Mouse (Mus musculus) stomach, embryonic 14.5 days (tissue): ENCODE measurements around the gene Gm37240. TPM values are rescaled to one million over a fixed set of nuclear protein-coding genes. Genes with fewer than 3 reads are reported as not detected.
"Not testable (repeated sequence)": the region's sequence is repeated elsewhere in the genome, so short reads cannot be mapped to it uniquely, and the experiment has no call there.

Experiments used
- ATAC-seq: fragments of 200-750 bp; cut with Nextera tagmentation; 2 replicates; pipeline ENCODE4 v1.8.0; 2017; ENCODE audit warnings: low read depth, moderate TSS enrichment; ENCODE audit not compliant: insufficient number of reproducible peaks, insufficient read depth, low FRiP score
- H3K27ac ChIP-seq: fragments of 300-500 bp; sonication (generic); 2 replicates; pipeline ENCODE4 v1.5.1; 2014; ENCODE audit warnings: mild to moderate bottlenecking, low read length, moderate library complexity, mixed read lengths
- H3K27me3 ChIP-seq: fragments of 300-500 bp; sonication (generic); 2 replicates; pipeline ENCODE4 v1.6.1; 2014; ENCODE audit warnings: low read length, control low read depth, mixed read lengths; ENCODE audit not compliant: control insufficient read depth, insufficient read depth
- H3K36me3 ChIP-seq: fragments of 300-500 bp; sonication (generic); 2 replicates; pipeline ENCODE4 v1.6.1; 2014; ENCODE audit warnings: mild to moderate bottlenecking, control low read depth, low read length, moderate library complexity, mixed read lengths; ENCODE audit not compliant: control insufficient read depth, insufficient read depth
- H3K4me1 ChIP-seq: fragments of 300-500 bp; sonication (generic); 2 replicates; pipeline ENCODE4 v1.6.1; 2014; ENCODE audit warnings: low read length, control low read depth, mixed read lengths; ENCODE audit not compliant: control insufficient read depth, insufficient read depth
- H3K4me2 ChIP-seq: fragments of 300-500 bp; sonication (generic); replicated peaks from 2 replicates; pipeline ENCODE4 v1.6.1; 2014; ENCODE audit warnings: low read depth, low read length, control low read depth
- H3K4me3 ChIP-seq: fragments of 300-500 bp; sonication (generic); 2 replicates; pipeline ENCODE4 v1.5.1; 2014; ENCODE audit warnings: low read depth, low read length, control low read depth
- H3K9ac ChIP-seq: fragments of 300-500 bp; sonication (generic); replicated peaks from 2 replicates; pipeline ENCODE4 v1.6.1; 2014; ENCODE audit warnings: low read depth, mild to moderate bottlenecking, control low read depth, low read length, moderate library complexity, mixed read lengths
- H3K9me3 ChIP-seq: fragments of 300-500 bp; sonication (generic); 2 replicates; pipeline ENCODE4 v1.6.1; 2016; ENCODE audit warnings: low read depth, low read length, control low read depth; ENCODE audit not compliant: control insufficient read depth
- WGBS: fragments of 180-500 bp; shearing (Covaris S2); extraction: QIAGEN DNeasy Blood & Tissue Kit; methylation state at CpG from one replicate; pipeline ENCODE4 v1.1.7; 2014; 5-methylcytosine and 5-hydroxymethylcytosine counted together
- polyA plus RNA-seq: library from polyadenylated mRNA; unstranded; fragments of >200 nt; fragmentation: Nextera tagmentation; extraction: Ambion mirVana; gene quantifications from 2 replicates; pipeline ENCODE4 v1.2.1, GENCODE M21; 2014

Gm37240 gene
- polyA plus RNA-seq, 1 experiment from 2014 or later, result 9.6 TPM

GRCm38 (mm10) chr3:85923343-85923742, 36.0 kb upstream of the Gm37240 start:
- H3K9ac ChIP-seq, result no peak overlapping the region
- H3K9me3 ChIP-seq, result no peaks in the 10 kb centered on the region
- no peak for ATAC-seq
- no peak overlapping the region for H3K4me2 ChIP-seq
- WGBS, result 76% methylated on average over 8 of the region's 8 CpGs
- no peak overlapping the region for H3K4me3 ChIP-seq
- no peaks in the 10 kb centered on the region for H3K36me3 ChIP-seq
- H3K4me1 ChIP-seq, result no peaks in the 10 kb centered on the region
- no peaks in the 10 kb centered on the region for H3K27me3 ChIP-seq
- H3K27ac ChIP-seq, result no peak overlapping the region

GRCm38 (mm10) chr3:85922331-85922730, 35.0 kb upstream of the Gm37240 start:
- no peak for ATAC-seq
- Histone ChIP-seq H3K27ac (no peak overlapping the region), H3K9ac (no peak overlapping the region), H3K27me3 (no peaks in the 10 kb centered on the region), H3K4me2 (no peak overlapping the region), H3K4me1 (no peaks in the 10 kb centered on the region), H3K4me3 (no peak overlapping the region), H3K9me3 (no peaks in the 10 kb centered on the region), H3K36me3 (no peaks in the 10 kb centered on the region)
- WGBS, result 65% methylated on average over 3 of the region's 3 CpGs

- not testable (repeated sequence) for H3K4me1 ChIP-seq, H3K4me3 ChIP-seq, H3K36me3 ChIP-seq, H3K27ac ChIP-seq, H3K4me2 ChIP-seq, H3K27me3 ChIP-seq, H3K9me3 ChIP-seq, ATAC-seq, H3K9ac ChIP-seq
- WGBS, result 94% methylated on average over 2 of the region's 2 CpGs
Observed at GRCm38 (mm10) chr3:85920671-85921070, 33.4 kb upstream of the Gm37240 start.

GRCm38 (mm10) chr3:85917600-85917999, 30.3 kb upstream of the Gm37240 start:
- H3K27ac ChIP-seq, result no peak overlapping the region
- WGBS, result 12% methylated on average over 4 of the region's 4 CpGs
- H3K9ac ChIP-seq, result no peak overlapping the region
- H3K27me3 ChIP-seq, result no peaks in the 10 kb centered on the region
- no peak overlapping the region for H3K4me3 ChIP-seq
- H3K4me1 ChIP-seq, result no peaks in the 10 kb centered on the region
- no peaks in the 10 kb centered on the region for H3K36me3 ChIP-seq
- no peak overlapping the region for H3K4me2 ChIP-seq
- no peaks in the 10 kb centered on the region for H3K9me3 ChIP-seq
- ATAC-seq, result no peak

GRCm38 (mm10) chr3:85914806-85915205, 27.5 kb upstream of the Gm37240 start:
- Histone ChIP-seq H3K36me3 (no peaks in the 10 kb centered on the region), H3K4me1 (no peaks in the 10 kb centered on the region), H3K27ac (no peak overlapping the region), H3K9ac (no peak overlapping the region), H3K27me3 (no peaks in the 10 kb centered on the region), H3K9me3 (no peaks in the 10 kb centered on the region), H3K4me3 (no peak overlapping the region), H3K4me2 (no peak overlapping the region)
- no peak for ATAC-seq
- 89% methylated on average over 6 of the region's 6 CpGs for WGBS

GRCm38 (mm10) chr3:85907136-85907535, 19.8 kb upstream of the Gm37240 start:
- Histone ChIP-seq H3K9ac (no peak overlapping the region), H3K27me3 (no peaks in the 10 kb centered on the region), H3K4me3 (no peak overlapping the region), H3K4me1 (no peaks in the 10 kb centered on the region), H3K27ac (no peak overlapping the region), H3K36me3 (no peaks in the 10 kb centered on the region), H3K9me3 (no peaks in the 10 kb centered on the region), H3K4me2 (no peak overlapping the region)
- ATAC-seq, result no peak
- 80% methylated on average over 7 of the region's 7 CpGs for WGBS

GRCm38 (mm10) chr3:85904371-85904770, 17.1 kb upstream of the Gm37240 start:
- no peak overlapping the region for H3K4me3 ChIP-seq
- no peaks in the 10 kb centered on the region for H3K9me3 ChIP-seq
- ATAC-seq, result no peak
- H3K9ac ChIP-seq, result no peak overlapping the region
- no peaks in the 10 kb centered on the region for H3K36me3 ChIP-seq
- no peak overlapping the region for H3K4me2 ChIP-seq
- no peaks in the 10 kb centered on the region for H3K4me1 ChIP-seq
- no peak overlapping the region for H3K27ac ChIP-seq
- no peaks in the 10 kb centered on the region for H3K27me3 ChIP-seq

GRCm38 (mm10) chr3:85895020-85895419, 7.7 kb upstream of the Gm37240 start:
- Histone ChIP-seq H3K27ac (no peak overlapping the region), H3K4me1 (no peaks in the 10 kb centered on the region), H3K36me3 (no peaks in the 10 kb centered on the region), H3K27me3 (no peaks in the 10 kb centered on the region), H3K9ac (no peak overlapping the region), H3K4me2 (no peak overlapping the region), H3K9me3 (no peaks in the 10 kb centered on the region), H3K4me3 (no peak overlapping the region)
- WGBS, result 88% methylated on average over 5 of the region's 5 CpGs
- ATAC-seq, result no peak

GRCm38 (mm10) chr3:85891571-85891970, 4.3 kb upstream of the Gm37240 start:
- H3K27ac ChIP-seq, result no peak overlapping the region
- no peak for ATAC-seq
- H3K27me3 ChIP-seq, result no peaks in the 10 kb centered on the region
- WGBS, result 44% methylated on average over 1 of the region's 1 CpGs
- H3K9ac ChIP-seq, result no peak overlapping the region
- no peaks in the 10 kb centered on the region for H3K9me3 ChIP-seq
- peaks cover 5% of the 10 kb centered on the region; the same call in 1 of the 2 replicates for H3K4me1 ChIP-seq
- no peak overlapping the region for H3K4me2 ChIP-seq
- H3K4me3 ChIP-seq, result no peak overlapping the region
- H3K36me3 ChIP-seq, result no peaks in the 10 kb centered on the region
